Mouse (Mus musculus): ENCODE measurements around the gene 4930524N10Rik.

Gene 4930524N10Rik

DNA sequence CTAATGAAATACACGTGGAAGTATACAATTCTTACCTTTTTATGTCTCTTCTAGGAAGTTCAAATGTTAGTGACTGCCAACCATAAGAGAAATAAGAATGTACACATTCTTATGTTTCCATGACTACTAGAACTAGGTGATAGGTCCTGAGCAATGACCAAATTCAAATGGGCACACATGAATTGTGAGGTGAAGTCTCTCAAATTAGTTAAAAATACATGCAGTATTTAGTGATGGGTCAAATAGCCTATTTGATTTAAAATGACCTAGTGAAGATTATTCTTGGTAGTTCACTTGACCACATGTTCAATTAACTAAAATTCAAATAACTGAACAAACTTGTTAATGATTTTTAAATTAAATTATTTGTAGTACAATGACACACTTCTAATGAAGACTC lies at the start of gene 4930524N10Rik:
TSS of gene 4930524N10Rik (minus strand) at position 101 of the 400 bp plus-strand sequence.
- no peak for DNase-seq

DNA sequence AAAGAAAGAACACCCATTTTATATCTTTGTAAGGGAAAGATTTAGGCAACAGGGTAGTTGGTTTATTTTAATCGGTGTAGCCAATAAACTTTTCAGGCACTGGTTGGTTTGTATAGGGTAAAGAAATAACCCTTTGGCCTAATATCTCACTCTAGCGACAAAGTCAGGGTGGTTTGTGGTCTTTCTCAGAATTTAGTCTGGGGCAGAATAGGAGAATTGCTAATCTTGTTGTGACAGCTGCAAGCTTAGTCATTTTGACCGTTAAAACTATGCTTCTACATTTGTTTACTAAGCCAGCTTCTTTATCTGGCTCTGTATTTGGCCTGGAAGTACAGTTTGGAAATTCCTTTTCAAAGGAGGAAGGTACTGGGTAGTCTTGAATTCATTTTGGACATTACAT lies 6.8 kb upstream of the 4930524N10Rik start:
- no peak for DNase-seq

DNA sequence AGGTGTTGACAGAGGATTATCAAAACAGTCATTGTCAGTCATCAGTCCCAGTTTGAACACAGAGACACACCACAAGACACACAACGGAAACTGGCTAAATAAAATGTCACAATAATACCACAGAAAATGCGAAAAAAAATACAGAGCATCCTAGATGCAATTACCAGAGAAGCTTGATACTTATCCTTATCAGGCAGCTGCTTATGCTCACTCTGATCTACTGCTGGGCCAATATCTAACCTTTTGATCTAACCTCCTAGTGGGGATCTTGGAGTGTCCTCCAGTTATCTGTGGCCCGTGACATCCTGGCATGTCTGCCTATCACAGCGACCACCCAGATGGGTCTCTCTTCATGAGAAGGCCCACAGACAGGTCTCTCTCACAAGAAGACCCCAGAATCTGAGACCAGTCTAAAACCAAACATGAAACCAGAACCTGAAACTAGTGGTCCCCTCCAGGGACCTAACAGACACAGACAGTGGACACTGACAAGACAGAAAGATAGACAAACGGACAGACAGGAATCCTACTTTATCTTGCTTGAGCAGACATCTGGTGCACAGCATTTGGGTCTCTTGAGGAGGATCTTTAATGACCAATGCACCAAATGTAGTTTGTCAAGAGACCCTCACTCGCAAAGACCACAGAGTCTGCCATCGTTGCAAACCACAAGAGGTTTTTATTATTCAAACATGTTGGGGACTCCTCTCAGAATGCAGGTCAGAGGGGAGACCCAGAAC lies 6.3 kb upstream of the 4930524N10Rik start:
- DNase-seq: no peak

DNA sequence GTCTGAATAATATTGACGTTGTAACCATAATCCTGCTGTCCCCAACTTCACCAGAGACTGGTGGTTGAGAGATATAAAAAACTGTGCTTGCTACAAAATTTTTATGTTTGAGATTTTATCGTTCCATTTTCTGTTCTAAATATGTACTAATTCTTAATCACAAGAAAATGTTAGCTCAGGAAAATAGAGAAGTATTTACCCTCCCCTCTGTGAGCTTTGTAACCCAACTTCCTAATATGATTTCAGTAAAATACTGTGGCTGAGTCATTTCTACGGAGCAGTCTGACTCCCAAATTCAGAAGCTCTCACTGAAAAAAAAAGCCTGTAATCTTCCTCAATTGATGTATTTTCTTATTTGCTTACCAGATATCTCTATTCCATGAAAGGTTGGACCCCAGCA lies 4.7 kb upstream of the 4930524N10Rik start:
- no peak for DNase-seq

Data from kidney, postnatal 4 days (tissue).